Mouse (Mus musculus): Measurements from ENCODE around the gene Mixl1. TPM values are rescaled to one million over a fixed set of nuclear protein-coding genes. Genes with fewer than 3 reads are reported as not detected.

The Mixl1 gene
- polyA plus RNA-seq, 1 experiment from 2014 or later = 0.28 TPM

- peaks cover 16% of the 10 kb centered on the region for H3K4me1 ChIP-seq
- no peak overlapping the region for H3K27ac ChIP-seq
- 40% methylated on average over 6 of the region's 6 CpGs for WGBS
- no peaks in the 10 kb centered on the region for H3K9me3 ChIP-seq (replicated peaks)
- H3K36me3 ChIP-seq = no peaks in the 10 kb centered on the region
- DNase-seq (ENCODE audit: low spot score) = no peak
- H3K27me3 ChIP-seq (ENCODE audit: low read depth, poor library complexity, severe bottlenecking) = peaks cover 21% of the 10 kb centered on the region
- no peak overlapping the region for H3K4me3 ChIP-seq
Measured at GRCm38 (mm10) chr1:180703400-180703799, 6.6 kb upstream of the Mixl1 start.

- no peaks in the 10 kb centered on the region for H3K9me3 ChIP-seq (replicated peaks)
- peak; percentile 33 for DNase-seq (ENCODE audit: low spot score)
- H3K27ac ChIP-seq = no peak overlapping the region
- peaks cover 65% of the 10 kb centered on the region for H3K27me3 ChIP-seq (ENCODE audit: low read depth, poor library complexity, severe bottlenecking)
- peaks cover 19% of the 10 kb centered on the region for H3K4me1 ChIP-seq
- H3K36me3 ChIP-seq = no peaks in the 10 kb centered on the region
- no peak overlapping the region for H3K4me3 ChIP-seq
- WGBS = 42% methylated on average over 5 of the region's 5 CpGs
Measured at GRCm38 (mm10) chr1:180698063-180698462, 1.2 kb upstream of the Mixl1 start.

DNA sequence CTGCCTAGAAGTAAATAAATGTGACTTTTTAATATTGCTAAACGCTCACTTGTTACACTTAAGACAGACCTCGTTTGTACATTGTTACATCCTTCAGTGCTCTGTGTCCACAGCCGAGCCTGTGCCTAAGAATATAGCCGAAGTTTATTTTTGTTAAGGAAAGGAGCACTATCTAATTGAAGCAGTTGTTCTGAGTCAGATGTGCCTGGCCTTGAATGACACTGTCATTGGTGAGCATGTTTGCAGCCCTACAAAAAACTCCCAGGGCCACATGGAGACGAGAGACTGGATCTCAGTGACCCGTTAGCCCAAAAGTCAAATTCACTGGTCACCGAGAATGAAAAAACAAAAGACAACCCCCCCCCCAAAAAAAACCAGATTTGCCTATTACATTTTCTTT, 5.5 kb downstream of the Mixl1 start:
- no peaks in the 10 kb centered on the region for H3K9me3 ChIP-seq (replicated peaks)
- DNase-seq (ENCODE audit: low spot score) = no peak
- no peak overlapping the region for H3K27ac ChIP-seq
- peaks cover 23% of the 10 kb centered on the region for H3K27me3 ChIP-seq (ENCODE audit: low read depth, poor library complexity, severe bottlenecking)
- H3K36me3 ChIP-seq = peaks cover 62% of the 10 kb centered on the region
- no peak overlapping the region for H3K4me3 ChIP-seq
- peaks cover 2% of the 10 kb centered on the region for H3K4me1 ChIP-seq
- 89% methylated on average over 7 of the region's 7 CpGs for WGBS

Other genes with a start within 250 kb of the Mixl1 start
- 0.39 and 0.60 TPM in 2 replicates for gene Stum, start 213.5 kb downstream of the Mixl1 start, polyA plus RNA-seq (2016; fragmentation: Nextera tagmentation; extraction: Ambion mirVana)
- 267 and 278 TPM in 2 replicates for gene Parp1, start 128.1 kb downstream of the Mixl1 start, polyA plus RNA-seq (2016; fragmentation: Nextera tagmentation; extraction: Ambion mirVana)
- 18.3 and 24.9 TPM in 2 replicates for gene Lin9, start 55.9 kb downstream of the Mixl1 start, polyA plus RNA-seq (2016; fragmentation: Nextera tagmentation; extraction: Ambion mirVana)
- gene Acbd3, start 29.0 kb upstream of the Mixl1 start, polyA plus RNA-seq (2016; fragmentation: Nextera tagmentation; extraction: Ambion mirVana) = 17.0 and 19.2 TPM in 2 replicates
- 2,611 and 2,929 TPM in 2 replicates for gene H3f3a, start 116.9 kb upstream of the Mixl1 start, polyA plus RNA-seq (2016; fragmentation: Nextera tagmentation; extraction: Ambion mirVana)
- gene Sde2, start 154.1 kb upstream of the Mixl1 start, polyA plus RNA-seq (2016; fragmentation: Nextera tagmentation; extraction: Ambion mirVana) = 46.7 and 50.8 TPM in 2 replicates
- gene Lefty2, start 196.1 kb upstream of the Mixl1 start, polyA plus RNA-seq (2016; fragmentation: Nextera tagmentation; extraction: Ambion mirVana) = not detected in 2 replicates
- 163 and 166 TPM in 2 replicates for gene Pycr2, start 207.3 kb upstream of the Mixl1 start, polyA plus RNA-seq (2016; fragmentation: Nextera tagmentation; extraction: Ambion mirVana)
- gene Lefty1, start 238.0 kb upstream of the Mixl1 start, polyA plus RNA-seq (2016; fragmentation: Nextera tagmentation; extraction: Ambion mirVana) = 0.23 and 0.33 TPM in 2 replicates
- gene Tmem63a, start 245.3 kb upstream of the Mixl1 start, polyA plus RNA-seq (2016; fragmentation: Nextera tagmentation; extraction: Ambion mirVana) = 2.9 and 6.2 TPM in 2 replicates